Mouse (Mus musculus) lung, postnatal 0 days (tissue): Measurements from ENCODE around the gene Matn4. TPM values are rescaled to one million over a fixed set of nuclear protein-coding genes. Genes with fewer than 3 reads are reported as not detected.

Experiments used
- ATAC-seq: fragments of 200-750 bp; cut with Nextera tagmentation; 2 replicates; pipeline ENCODE4 v1.8.0; 2017; ENCODE audit warnings: moderate library complexity
- DNase-seq: peaks from one replicate; pipeline ENCODE4 v3.0.0-alpha.2; 2016; ENCODE audit warnings: low spot score
- H3K27ac ChIP-seq: fragments of 300-500 bp; sonication (generic); 2 replicates; pipeline ENCODE4 v1.5.1; 2014; ENCODE audit warnings: antibody characterized with exemption, mild to moderate bottlenecking, low read length, mixed read lengths
- H3K27me3 ChIP-seq: fragments of 300-500 bp; sonication (generic); replicated peaks from 2 replicates; pipeline ENCODE4 v1.6.1; 2014; ENCODE audit warnings: low read length, mixed read lengths; ENCODE audit not compliant: insufficient read depth
- H3K36me3 ChIP-seq: fragments of 300-500 bp; sonication (generic); 2 replicates; pipeline ENCODE4 v1.6.1; 2014; ENCODE audit warnings: low read length, mixed read lengths; ENCODE audit not compliant: insufficient read depth
- H3K4me1 ChIP-seq: fragments of 300-500 bp; sonication (generic); 2 replicates; pipeline ENCODE4 v1.6.1; 2014; ENCODE audit warnings: antibody characterized with exemption, low read depth, low read length, mixed read lengths; ENCODE audit not compliant: insufficient read depth
- H3K4me2 ChIP-seq: fragments of 300-500 bp; sonication (generic); replicated peaks from 2 replicates; pipeline ENCODE4 v1.6.1; 2014; ENCODE audit warnings: low read depth, mild to moderate bottlenecking, low read length, moderate library complexity, mixed read lengths
- H3K4me3 ChIP-seq: fragments of 300-500 bp; sonication (generic); 2 replicates; pipeline ENCODE4 v1.5.1; 2014; ENCODE audit warnings: low read depth, low read length
- H3K9ac ChIP-seq: fragments of 300-500 bp; sonication (generic); replicated peaks from 2 replicates; pipeline ENCODE4 v1.6.1; 2014; ENCODE audit warnings: low read depth, mild to moderate bottlenecking
- H3K9me3 ChIP-seq: fragments of 300-500 bp; sonication (generic); 2 replicates; pipeline ENCODE4 v1.6.1; 2016; ENCODE audit warnings: low read length, mixed read lengths
- CTCF ChIP-seq: IDR thresholded peaks from 2 replicates; pipeline ENCODE4 v1.5.1; 2016; ENCODE audit warnings: antibody characterized with exemption, mild to moderate bottlenecking
- EP300 ChIP-seq: IDR thresholded peaks from 2 replicates; pipeline ENCODE4 v1.6.1; 2016; ENCODE audit warnings: antibody characterized with exemption, mild to moderate bottlenecking, control low read depth
- WGBS: fragments of 180-500 bp; shearing (Covaris S2); extraction: QIAGEN DNeasy Blood & Tissue Kit; methylation state at CpG from one replicate; pipeline ENCODE4 v1.1.7; 2014; 5-methylcytosine and 5-hydroxymethylcytosine counted together
- polyA plus RNA-seq: library from polyadenylated mRNA; unstranded; fragments of >200 nt; fragmentation: Nextera tagmentation; extraction: Ambion mirVana; gene quantifications from 2 replicates; pipeline ENCODE4 v1.2.1, GENCODE M21; 2015

Matn4 gene
- polyA plus RNA-seq, 1 experiment from 2014 or later = 71.4 TPM

DNA sequence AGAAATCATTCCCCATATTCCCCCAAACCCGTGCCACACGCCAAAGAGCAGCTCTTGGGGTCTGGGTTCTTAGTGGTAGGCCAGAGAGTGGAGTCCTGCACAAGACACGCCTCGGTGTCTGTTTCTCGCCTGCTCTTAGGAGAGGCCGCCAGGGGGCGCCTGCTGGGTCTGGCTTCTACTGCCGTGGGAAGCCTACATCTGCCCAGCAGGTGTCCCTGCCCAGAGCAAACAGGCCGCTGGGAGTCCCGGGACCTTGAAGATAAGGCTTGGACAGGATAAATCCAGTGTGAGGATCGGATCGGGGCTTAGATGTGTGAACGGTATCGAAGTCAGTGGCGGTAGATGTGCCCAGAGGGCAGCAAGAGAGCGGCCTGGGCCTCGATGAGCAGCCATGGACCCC lies 2.1 kb downstream of the Matn4 start, which contains the start of gene Rbpjl:
Gene Rbpjl (plus strand): TSS at position 236 of the 400 bp plus-strand sequence.
- ATAC-seq = peak; percentile 40
- Histone ChIP-seq H3K27me3 (peaks cover 14% of the 10 kb centered on the region), H3K9ac (no peak within 1 kb of the TSS), H3K4me1 (0 out of 2 replicates have a peak, but pooled peaks cover 7% of the 10 kb centered on the region), H3K4me3 (peak within 1 kb of the TSS; percentile 14), H3K4me2 (peak within 1 kb of the TSS; percentile 70), H3K9me3 (no peaks in the 10 kb centered on the region), H3K27ac (peak within 1 kb of the TSS; percentile 85), H3K36me3 (no peaks in the 10 kb centered on the region)
- peak; percentile 95 for TF ChIP-seq CTCF
- TF ChIP-seq EP300 = no peak
- DNase-seq = peak; percentile 87
- WGBS = 5% methylated on average over 17 of the region's 17 CpGs

GRCm38 (mm10) chr2:164396911-164397310 lies 8.0 kb downstream of the Matn4 start:
- Histone ChIP-seq H3K9me3 (no peaks in the 10 kb centered on the region), H3K27ac (no peak overlapping the region), H3K9ac (no peak overlapping the region), H3K4me3 (no peak overlapping the region), H3K4me1 (no peaks in the 10 kb centered on the region), H3K36me3 (no peaks in the 10 kb centered on the region), H3K4me2 (no peak overlapping the region), H3K27me3 (peaks cover 14% of the 10 kb centered on the region)
- 75% methylated on average over 12 of the region's 12 CpGs for WGBS
- TF ChIP-seq EP300 (no peak), CTCF (no peak)
- DNase-seq (no peak), ATAC-seq (no peak)

DNA sequence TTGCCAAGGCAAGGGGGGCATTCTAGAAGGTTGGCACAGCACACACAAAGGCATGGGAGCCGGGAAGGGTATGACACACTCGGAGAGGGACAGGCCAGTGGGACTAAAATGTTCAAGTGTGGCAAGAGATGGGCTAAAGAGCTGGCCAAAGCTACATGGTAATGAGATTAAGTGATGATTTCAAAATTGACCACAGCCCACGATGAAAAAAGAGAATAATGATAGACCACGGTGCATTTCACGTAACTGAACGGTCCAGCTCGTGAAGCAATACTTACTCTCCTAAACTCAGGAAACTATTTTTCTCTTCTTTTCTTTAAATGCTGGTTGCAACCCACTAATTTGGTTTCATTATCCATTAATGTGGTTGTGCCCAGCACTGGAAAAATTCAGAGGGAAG lies 8.9 kb downstream of the Matn4 start:
- WGBS = 88% methylated on average over 7 of the region's 7 CpGs
- H3K36me3 ChIP-seq = no peaks in the 10 kb centered on the region
- H3K27ac ChIP-seq = no peak overlapping the region
- peaks cover 9% of the 10 kb centered on the region; the same call in 1 of the 2 replicates for H3K27me3 ChIP-seq
- no peak overlapping the region for H3K4me2 ChIP-seq
- no peak for ATAC-seq
- H3K4me1 ChIP-seq = no peaks in the 10 kb centered on the region
- TF ChIP-seq EP300 (no peak), CTCF (no peak)
- DNase-seq = no peak
- H3K9me3 ChIP-seq = no peaks in the 10 kb centered on the region
- H3K9ac ChIP-seq = no peak overlapping the region
- H3K4me3 ChIP-seq = no peak overlapping the region

DNA sequence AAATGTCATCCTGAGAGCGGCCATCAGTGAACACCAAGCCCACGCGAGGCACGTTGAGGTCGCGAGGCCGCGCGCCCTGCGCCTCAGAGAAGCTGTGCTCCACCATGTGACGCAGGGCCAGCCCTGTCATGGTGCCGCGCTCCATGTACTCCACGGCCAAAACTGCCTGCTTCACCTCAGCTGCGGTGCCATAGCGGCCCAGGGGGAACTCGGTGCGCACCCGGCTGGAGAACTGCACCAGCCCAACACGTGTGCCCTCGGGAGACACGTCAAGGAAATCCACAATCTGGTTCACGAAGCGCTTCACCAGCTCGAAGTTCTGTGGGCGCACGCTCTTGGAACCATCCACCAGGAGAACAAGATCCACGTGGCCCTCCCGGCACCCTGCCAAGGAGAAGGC lies 11.8 kb downstream of the Matn4 start:
- Histone ChIP-seq H3K4me2 (no peak overlapping the region), H3K9me3 (no peaks in the 10 kb centered on the region), H3K4me1 (peaks cover 8% of the 10 kb centered on the region; the same call in 1 of the 2 replicates), H3K36me3 (no peaks in the 10 kb centered on the region), H3K27ac (no peak overlapping the region), H3K4me3 (no peak overlapping the region), H3K27me3 (no peaks in the 10 kb centered on the region), H3K9ac (no peak overlapping the region)
- WGBS = 78% methylated on average over 29 of the region's 29 CpGs
- no peak for TF ChIP-seq EP300
- TF ChIP-seq CTCF = no peak
- ATAC-seq (no peak), DNase-seq (no peak)

DNA sequence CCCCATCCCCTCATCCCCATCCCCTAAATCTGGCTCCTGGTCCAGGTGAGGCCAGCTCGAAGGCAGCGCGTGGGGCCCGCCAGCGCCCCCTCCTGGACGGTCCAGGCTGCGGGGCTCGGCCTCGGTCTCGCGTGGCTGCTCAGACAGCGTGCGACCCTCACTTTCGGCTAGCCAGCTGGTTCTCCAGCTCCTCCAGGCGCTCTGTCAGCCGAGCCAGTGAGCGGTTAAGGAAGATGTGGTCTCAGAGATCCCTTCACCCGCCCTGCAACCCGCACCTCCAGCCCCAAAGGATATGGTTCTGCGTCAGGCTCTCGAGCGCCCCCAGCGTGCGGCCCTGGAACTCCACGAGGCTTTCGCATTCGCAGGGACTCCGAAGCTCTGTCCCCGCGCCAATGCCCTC lies 15.5 kb downstream of the Matn4 start:
- TF ChIP-seq CTCF (peak; percentile 88), EP300 (no peak)
- Histone ChIP-seq H3K4me2 (peak overlapping the region; percentile 70), H3K36me3 (no peaks in the 10 kb centered on the region), H3K9ac (no peak overlapping the region; the same call in 1 of the 2 replicates), H3K27ac (no peak overlapping the region), H3K4me3 (peak overlapping the region; percentile 41), H3K4me1 (peaks cover 19% of the 10 kb centered on the region; the same call in 1 of the 2 replicates), H3K9me3 (no peaks in the 10 kb centered on the region), H3K27me3 (no peaks in the 10 kb centered on the region)
- ATAC-seq (peak; percentile 65), DNase-seq (peak; percentile 81)
- 2% methylated on average over 27 of the region's 30 CpGs for WGBS

DNA sequence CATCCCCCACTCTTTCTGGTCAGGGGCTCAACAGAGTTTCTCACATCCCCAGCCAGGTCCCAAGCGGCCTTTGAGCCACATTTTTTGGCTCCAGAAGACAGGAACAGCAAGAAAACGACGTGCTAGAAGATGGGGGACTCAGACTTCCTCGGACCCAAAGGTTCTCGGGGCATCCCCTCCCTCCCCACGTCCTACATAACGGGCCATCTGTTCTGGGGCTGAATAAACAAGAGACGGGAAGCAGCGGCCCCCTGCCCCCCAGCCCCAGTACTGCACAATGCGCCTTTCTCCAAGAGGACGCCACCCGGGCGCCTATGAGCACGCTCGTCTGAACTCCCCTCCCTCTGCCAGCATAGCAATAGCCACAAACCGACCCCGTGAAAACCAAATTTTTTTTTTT lies 15.9 kb downstream of the Matn4 start, which contains the start of gene Slpi:
Gene Slpi (minus strand): TSS at position 76 of the 400 bp plus-strand sequence.
- Histone ChIP-seq H3K4me3 (peak within 1 kb of the TSS; percentile 41), H3K36me3 (no peaks in the 10 kb centered on the region), H3K9me3 (no peaks in the 10 kb centered on the region), H3K4me2 (peak within 1 kb of the TSS; percentile 70), H3K9ac (no peak within 1 kb of the TSS; the same call in 1 of the 2 replicates), H3K27ac (no peak within 1 kb of the TSS), H3K4me1 (peaks cover 19% of the 10 kb centered on the region; the same call in 1 of the 2 replicates), H3K27me3 (no peaks in the 10 kb centered on the region)
- DNase-seq (no peak), ATAC-seq (peak; percentile 34)
- WGBS = 5% methylated on average over 17 of the region's 17 CpGs
- TF ChIP-seq CTCF (no peak), EP300 (no peak)
